ENCODE assay signal across 23 mouse cellular contexts in genomic region chr17:67957603-67958002, GRCm38 (mm10). TPM values are rescaled to one million over a fixed set of nuclear protein-coding genes. Genes with fewer than 3 reads are reported as not detected.
"Had no signal": no experiment of that assay in that cellular context is flagged by ENCODE, and none has a peak within 500 bp of the region (broad histone marks: within the 10 kb centered on the region; RNA-seq: fewer than 3 reads in every experiment).

No protein-coding gene starts in this region.

- H3K4me3 ChIP-seq: left cerebral cortex, adult 2 months; limb, embryonic 12.5 days; midbrain, embryonic 15.5 days; neural tube, embryonic 12.5 days; neural tube, embryonic 15.5 days had no signal

- H3K27ac ChIP-seq: left cerebral cortex, adult 2 months; limb, embryonic 12.5 days; liver, embryonic 14.5 days; midbrain, embryonic 15.5 days; neural tube, embryonic 12.5 days; neural tube, embryonic 15.5 days had no signal

- H3K9me3 ChIP-seq: limb, embryonic 12.5 days; midbrain, embryonic 15.5 days; neural tube, embryonic 12.5 days; neural tube, embryonic 15.5 days had no signal

- DNase-seq: kidney, adult 18-20 months; kidney, adult 9 months; kidney, postnatal 14 days; kidney, postnatal 4 days; layer of hippocampus, postnatal 36 days; liver; liver, postnatal 0 days; lung, postnatal 36 days; right cerebral cortex, adult 18-20 months; right cerebral cortex, postnatal 14 days; right cerebral cortex, postnatal 4 days; thymus, adult 18-20 months; thymus, postnatal 36 days had no signal

- H3K36me3 ChIP-seq: midbrain, embryonic 15.5 days; neural tube, embryonic 12.5 days; neural tube, embryonic 15.5 days had no signal

- H3K4me2 ChIP-seq: limb, embryonic 12.5 days; midbrain, embryonic 11.5 days; midbrain, embryonic 15.5 days; neural tube, embryonic 12.5 days; neural tube, embryonic 15.5 days had no signal

- H3K27me3 ChIP-seq: limb, embryonic 12.5 days; midbrain, embryonic 15.5 days; neural tube, embryonic 12.5 days; neural tube, embryonic 15.5 days had no signal

- ATAC-seq: intestine, embryonic 16.5 days; liver, postnatal 0 days; lung, postnatal 0 days; midbrain, embryonic 15.5 days had no signal

- H3K4me1 ChIP-seq: midbrain, embryonic 15.5 days; neural tube, embryonic 12.5 days had no signal

- H3K9ac ChIP-seq: limb, embryonic 12.5 days; liver, embryonic 14.5 days; liver, postnatal 0 days; midbrain, embryonic 15.5 days; neural tube, embryonic 12.5 days; neural tube, embryonic 15.5 days had no signal

RNA-seq across cellular contexts. Expression of gene Arhgap28, which starts 46.3 kb away (rescaled TPM):
- total RNA-seq: megakaryocyte-erythroid progenitor cell, adult 5-6 weeks had no signal
